Mouse (Mus musculus) forebrain, embryonic 11.5 days (tissue): ENCODE measurements around the gene Gm42517. TPM values are rescaled to one million over a fixed set of nuclear protein-coding genes. Genes with fewer than 3 reads are reported as not detected.

Experiments used
- ATAC-seq: fragments of 200-750 bp; cut with Nextera tagmentation; replicated peaks from 2 replicates; pipeline ENCODE4 v1.8.0; 2017; ENCODE audit warnings: moderate TSS enrichment; ENCODE audit not compliant: low FRiP score
- DNase-seq: peaks from one replicate; pipeline ENCODE4 v3.0.0-alpha.2; 2017; ENCODE audit warnings: low spot score
- H3K27ac ChIP-seq: fragments of 300-500 bp; sonication (generic); 2 replicates; pipeline ENCODE4 v1.5.1; 2014; ENCODE audit warnings: low read depth, low read length
- H3K27me3 ChIP-seq: fragments of 300-500 bp; sonication (generic); 2 replicates; pipeline ENCODE4 v1.6.1; 2014; ENCODE audit warnings: mild to moderate bottlenecking, low read length, mixed read lengths; ENCODE audit not compliant: control insufficient read depth, insufficient read depth
- H3K36me3 ChIP-seq: fragments of 300-500 bp; sonication (generic); 2 replicates; pipeline ENCODE4 v1.6.1; 2014; ENCODE audit warnings: mild to moderate bottlenecking, low read length, moderate library complexity, mixed read lengths; ENCODE audit not compliant: control insufficient read depth, insufficient read depth
- H3K4me1 ChIP-seq: fragments of 300-500 bp; sonication (generic); replicated peaks from 2 replicates; pipeline ENCODE4 v1.6.1; 2014; ENCODE audit warnings: low read length, mixed read lengths; ENCODE audit not compliant: control insufficient read depth, insufficient read depth
- H3K4me2 ChIP-seq: fragments of 300-500 bp; sonication (generic); 2 replicates; pipeline ENCODE4 v1.6.1; 2014; ENCODE audit warnings: low read depth, mild to moderate bottlenecking, low read length, moderate library complexity, mixed read lengths; ENCODE audit not compliant: severe bottlenecking
- H3K4me3 ChIP-seq: fragments of 300-500 bp; sonication (generic); 2 replicates; pipeline ENCODE4 v1.5.1; 2014; ENCODE audit warnings: low read depth, low read length
- H3K9ac ChIP-seq: fragments of 300-500 bp; sonication (generic); 2 replicates; pipeline ENCODE4 v1.6.1; 2014; ENCODE audit warnings: low read length
- H3K9me3 ChIP-seq: fragments of 300-500 bp; sonication (generic); 2 replicates; pipeline ENCODE4 v1.6.1; 2016; ENCODE audit warnings: low read length, mixed read lengths; ENCODE audit not compliant: control insufficient read depth
- WGBS: fragments of 180-500 bp; shearing (Covaris S2); extraction: QIAGEN DNeasy Blood & Tissue Kit; methylation state at CpG from one replicate; pipeline ENCODE4 v1.1.7; 2014; 5-methylcytosine and 5-hydroxymethylcytosine counted together
- polyA plus RNA-seq: library from polyadenylated mRNA; unstranded; fragments of >200 nt; fragmentation: Nextera tagmentation; extraction: Ambion mirVana; gene quantifications from 2 replicates; pipeline ENCODE4 v1.2.1, GENCODE M21; 2014

Gene Gm42517
- polyA plus RNA-seq, 1 experiment from 2014 or later = 0.13 TPM

- Histone ChIP-seq H3K9ac (no peak overlapping the region), H3K9me3 (no peaks in the 10 kb centered on the region), H3K4me1 (no peaks in the 10 kb centered on the region), H3K4me2 (no peak overlapping the region), H3K4me3 (no peak overlapping the region), H3K36me3 (no peaks in the 10 kb centered on the region), H3K27ac (no peak overlapping the region), H3K27me3 (no peaks in the 10 kb centered on the region)
- DNase-seq (no peak), ATAC-seq (no peak)
- WGBS = 92% methylated on average over 4 of the region's 4 CpGs
These were observed 10.6 kb upstream of the Gm42517 start for GRCm38 (mm10) chr5:108378346-108378745.

- ATAC-seq (no peak), DNase-seq (no peak)
- no peaks in the 10 kb centered on the region for H3K4me1 ChIP-seq
- no peak overlapping the region for H3K4me3 ChIP-seq
- H3K9me3 ChIP-seq = no peaks in the 10 kb centered on the region
- 68% methylated on average over 1 of the region's 1 CpGs for WGBS
- H3K27ac ChIP-seq = no peak overlapping the region
- no peaks in the 10 kb centered on the region for H3K36me3 ChIP-seq
- no peak overlapping the region for H3K4me2 ChIP-seq
- no peak overlapping the region for H3K9ac ChIP-seq
- H3K27me3 ChIP-seq = peaks cover 7% of the 10 kb centered on the region; the same call in 1 of the 2 replicates
These were observed 8.3 kb upstream of the Gm42517 start for GRCm38 (mm10) chr5:108376059-108376458.

- ATAC-seq (no peak), DNase-seq (no peak)
- H3K9me3 ChIP-seq = no peaks in the 10 kb centered on the region
- H3K27ac ChIP-seq = no peak overlapping the region
- no peak overlapping the region for H3K4me2 ChIP-seq
- H3K9ac ChIP-seq = no peak overlapping the region
- H3K36me3 ChIP-seq = no peaks in the 10 kb centered on the region
- no peak overlapping the region for H3K4me3 ChIP-seq
- H3K27me3 ChIP-seq = peaks cover 24% of the 10 kb centered on the region
- 78% methylated on average over 5 of the region's 5 CpGs for WGBS
- no peaks in the 10 kb centered on the region for H3K4me1 ChIP-seq
These were observed 6.4 kb upstream of the Gm42517 start for GRCm38 (mm10) chr5:108374079-108374478.

GRCm38 (mm10) chr5:108369964-108370363 is 2.2 kb upstream of the Gm42517 start:
- ATAC-seq = no peak
- no peaks in the 10 kb centered on the region for H3K9me3 ChIP-seq
- H3K27me3 ChIP-seq = peaks cover 63% of the 10 kb centered on the region
- no peak overlapping the region for H3K27ac ChIP-seq
- H3K9ac ChIP-seq = no peak overlapping the region
- WGBS = 1% methylated on average over 6 of the region's 6 CpGs
- no peak for DNase-seq
- peaks cover 13% of the 10 kb centered on the region; the same call in 1 of the 2 replicates for H3K4me1 ChIP-seq
- H3K4me3 ChIP-seq = no peak overlapping the region
- H3K36me3 ChIP-seq = no peaks in the 10 kb centered on the region
- no peak overlapping the region for H3K4me2 ChIP-seq

GRCm38 (mm10) chr5:108368851-108369621 is 1.3 kb upstream of the Gm42517 start:
- Histone ChIP-seq H3K36me3 (no peaks in the 10 kb centered on the region), H3K9me3 (no peaks in the 10 kb centered on the region), H3K9ac (no peak overlapping the region), H3K4me3 (peak overlapping the region; percentile 27), H3K4me2 (peak overlapping the region; percentile 47), H3K27ac (no peak overlapping the region), H3K4me1 (peaks cover 13% of the 10 kb centered on the region; the same call in 1 of the 2 replicates), H3K27me3 (peaks cover 69% of the 10 kb centered on the region)
- WGBS = under 1% methylated on average over 49 of the region's 49 CpGs
- ATAC-seq (no peak), DNase-seq (peak; percentile 70)

GRCm38 (mm10) chr5:108368446-108368845 is 724 bp upstream of the Gm42517 start:
- Histone ChIP-seq H3K4me1 (peaks cover 13% of the 10 kb centered on the region; the same call in 1 of the 2 replicates), H3K9ac (no peak overlapping the region), H3K36me3 (no peaks in the 10 kb centered on the region), H3K4me3 (peak overlapping the region; percentile 27), H3K27me3 (peaks cover 69% of the 10 kb centered on the region), H3K27ac (no peak overlapping the region), H3K9me3 (no peaks in the 10 kb centered on the region), H3K4me2 (peak overlapping the region; percentile 47)
- peak; percentile 8; the same call in 1 of the 2 replicates for ATAC-seq
- 4% methylated on average over 6 of the region's 6 CpGs for WGBS
- no peak for DNase-seq

GRCm38 (mm10) chr5:108366984-108367841 is 509 bp downstream of the Gm42517 start:
- no peak overlapping the region for H3K27ac ChIP-seq

GRCm38 (mm10) chr5:108366328-108366983 is 1.3 kb downstream of the Gm42517 start:
- H3K4me1 ChIP-seq = peaks cover 13% of the 10 kb centered on the region; the same call in 1 of the 2 replicates
- H3K4me3 ChIP-seq = peak overlapping the region; percentile 53
- WGBS = under 1% methylated on average over 60 of the region's 60 CpGs
- no peaks in the 10 kb centered on the region for H3K36me3 ChIP-seq
- ATAC-seq = no peak; the same call in none of the 2 replicates
- H3K27ac ChIP-seq = no peak overlapping the region
- peak; percentile 56 for DNase-seq
- H3K9me3 ChIP-seq = no peaks in the 10 kb centered on the region
- peak overlapping the region; percentile 89 for H3K4me2 ChIP-seq
- H3K27me3 ChIP-seq = peaks cover 63% of the 10 kb centered on the region
- no peak overlapping the region for H3K9ac ChIP-seq

More at GRCm38 (mm10) chr5:108366984-108367841, 509 bp downstream of the Gm42517 start:
- H3K9ac ChIP-seq = peak overlapping the region; percentile 40
- H3K9me3 ChIP-seq = no peaks in the 10 kb centered on the region
- H3K36me3 ChIP-seq = no peaks in the 10 kb centered on the region
- H3K27me3 ChIP-seq = peaks cover 69% of the 10 kb centered on the region
- H3K4me3 ChIP-seq = peak overlapping the region; percentile 53
- peaks cover 13% of the 10 kb centered on the region; the same call in 1 of the 2 replicates for H3K4me1 ChIP-seq
- DNase-seq (peak; percentile 73), ATAC-seq (peak; percentile 45)
- WGBS = under 1% methylated on average over 62 of the region's 100 CpGs
- H3K4me2 ChIP-seq = peak overlapping the region; percentile 89
